Mouse (Mus musculus) layer of hippocampus, adult 2 months (tissue): ENCODE results near the gene Arhgef18. TPM values are rescaled to one million over a fixed set of nuclear protein-coding genes. Genes with fewer than 3 reads are reported as not detected.

ENCODE experiments used
- DNase-seq, 2 experiments: peaks; one replicate each; pipeline ENCODE4 v3.0.0; 2022; ENCODE audit warnings: low spot score in 2 of 2
- H3K27ac ChIP-seq: fragments of 200-600 bp; 2 replicates; pipeline ENCODE4 v1.8.1; 2022
- H3K4me3 ChIP-seq: fragments of 200-600 bp; 2 replicates; pipeline ENCODE4 v1.8.1; 2022; ENCODE audit warnings: mild to moderate bottlenecking
- CTCF ChIP-seq: fragments of 200-600 bp; conservative IDR thresholded peaks from 2 replicates; pipeline ENCODE4 v1.8.1; 2022; ENCODE audit warnings: antibody characterized with exemption, mild to moderate bottlenecking, moderate library complexity
- total RNA-seq, 2 experiments: library from RNA; stranded (reverse); gene quantifications; 2 replicates each; pipeline ENCODE4 v1.2.3; 2021

The Arhgef18 gene
- total RNA-seq, 2 experiments from 2014 or later = 43.7 to 46.7 TPM

DNA sequence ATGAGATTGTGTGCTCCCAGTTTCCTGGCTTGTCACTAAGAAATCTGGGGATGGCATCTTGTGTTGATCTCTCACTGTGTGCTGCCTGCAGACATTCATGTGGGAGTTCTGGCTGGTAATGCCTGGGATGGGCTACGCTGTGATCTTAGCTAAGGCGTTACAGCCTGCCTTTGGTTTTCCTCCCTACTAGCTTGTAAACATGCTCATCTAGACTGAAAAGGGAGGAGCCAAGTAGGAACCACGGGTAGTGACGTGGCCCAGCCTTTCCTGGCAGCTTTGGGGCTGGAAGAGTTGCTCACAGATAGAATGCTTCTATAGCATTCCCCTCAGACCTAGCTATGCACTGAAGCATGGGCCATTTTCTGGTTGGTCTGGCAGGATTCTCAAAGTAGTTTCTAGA lies 109.4 kb downstream of the Arhgef18 start:
- Histone ChIP-seq H3K4me3 (peak overlapping the region; percentile 4; the same call in 1 of the 2 replicates), H3K27ac (peak overlapping the region; percentile 56; the same call in 1 of the 2 replicates)
- peak in 1 of 2 experiments; percentile 74 for DNase-seq
- TF ChIP-seq CTCF = no peak

Other genes with a start within 250 kb of the Arhgef18 start
- gene Insr, start 113.4 kb upstream of the Arhgef18 start, total RNA-seq = 10 to 100 TPM; 51.6 to 53.9 TPM
- gene A430078G23Rik, start 39.6 kb upstream of the Arhgef18 start, total RNA-seq = not detected
- gene Pex11g, start 74.7 kb downstream of the Arhgef18 start, total RNA-seq = under 1 TPM; 0.32 to 0.95 TPM
- under 1 TPM; 0.23 to 0.54 TPM for gene Tex45, start 77.9 kb downstream of the Arhgef18 start, total RNA-seq
- 10 to 100 TPM; 27.9 to 29.9 TPM for gene Zfp358, start 100.1 kb downstream of the Arhgef18 start, total RNA-seq
- gene Mcoln1, start 107.5 kb downstream of the Arhgef18 start, total RNA-seq = 10 to 100 TPM; 82.4 to 85.4 TPM
- 10 to 100 TPM; 79.4 to 82.1 TPM for gene Pnpla6, start 122.4 kb downstream of the Arhgef18 start, total RNA-seq
- gene C330021F23Rik, start 175.0 kb downstream of the Arhgef18 start, total RNA-seq = not detected
- gene Camsap3, start 194.3 kb downstream of the Arhgef18 start, total RNA-seq = 10 to 100 TPM; 36.5 to 39.3 TPM
- gene Xab2, start 228.3 kb downstream of the Arhgef18 start, total RNA-seq = 10 to 100 TPM; 39.6 to 41.4 TPM
- gene Pet100, start 228.5 kb downstream of the Arhgef18 start, total RNA-seq = 10 to 100 TPM; 87.0 to 87.3 TPM
- 1 to 10 TPM in 1 of 2 experiments, under 1 TPM in 1; 0.88 to 3.6 TPM for gene Pcp2, start 232.5 kb downstream of the Arhgef18 start, total RNA-seq
- gene Stxbp2, start 237.9 kb downstream of the Arhgef18 start, total RNA-seq = 10 to 100 TPM; 43.3 to 55.7 TPM